Mouse (Mus musculus): ENCODE results near the gene Car14.
"Not testable (repeated sequence)": the region's sequence is repeated elsewhere in the genome, so short reads cannot be mapped to it uniquely, and the experiment has no call there.

Car14 gene

DNA sequence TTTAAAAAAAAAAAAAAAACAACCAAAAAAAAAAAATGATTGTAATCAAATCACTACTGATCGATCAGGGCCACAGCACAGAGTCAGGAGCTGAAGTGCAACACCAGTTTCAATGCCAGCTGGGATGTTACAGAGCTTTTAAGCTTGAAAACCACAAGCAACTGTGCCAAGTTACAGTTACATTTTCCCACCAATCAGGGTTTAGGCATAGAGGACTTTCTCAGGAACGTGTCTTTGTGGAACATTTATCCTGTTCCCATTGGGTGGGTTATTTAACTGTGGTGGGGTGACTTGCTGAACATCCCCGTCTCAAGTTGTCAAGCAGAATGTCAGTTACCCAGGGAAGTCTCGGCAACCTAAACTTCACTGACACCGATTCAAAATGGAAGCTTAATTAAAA lies 20.6 kb upstream of the Car14 start:
- DNase-seq (ENCODE audit: inconsistent ontology term) = no peak

DNA sequence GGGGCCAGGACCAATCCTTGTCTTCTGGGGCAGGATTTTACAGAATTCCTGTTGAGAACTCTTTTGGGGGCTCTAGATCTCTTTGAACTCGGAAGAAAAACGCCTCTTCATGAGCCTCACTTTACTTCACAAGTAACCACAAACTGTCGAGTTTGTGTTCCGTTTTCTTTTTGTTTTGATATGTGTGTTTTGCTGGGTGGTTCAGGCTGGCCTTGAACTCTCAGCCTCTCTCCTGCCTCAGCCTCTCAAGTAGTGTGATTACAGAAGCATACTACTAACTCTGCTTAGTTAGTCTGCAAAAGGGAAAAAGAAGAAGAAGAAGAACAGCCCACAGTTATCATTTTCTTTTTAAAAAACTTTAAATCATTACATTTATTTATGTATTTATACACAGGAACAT lies 19.7 kb upstream of the Car14 start:
- DNase-seq (ENCODE audit: inconsistent ontology term) = no peak

DNA sequence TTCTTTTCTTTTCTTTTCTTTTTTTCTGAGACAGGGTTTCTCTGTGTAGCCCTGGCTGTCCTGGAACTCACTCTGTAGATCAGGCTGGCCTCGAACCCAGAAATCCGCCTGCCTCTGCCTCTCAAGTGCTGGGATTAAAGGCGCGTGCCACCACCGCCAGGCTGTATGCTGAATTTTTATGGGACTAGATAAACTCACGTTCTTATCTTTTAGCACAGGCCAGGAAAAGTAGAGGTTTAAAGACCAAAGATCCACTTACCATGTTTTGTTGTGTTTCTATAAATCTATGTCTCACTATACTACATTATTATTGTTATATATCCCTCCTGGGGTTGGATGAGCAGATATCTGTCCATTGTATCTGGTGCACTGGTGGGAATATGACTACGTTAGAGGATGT lies 18.9 kb upstream of the Car14 start:
- not testable (repeated sequence) for DNase-seq (ENCODE audit: inconsistent ontology term)

DNA sequence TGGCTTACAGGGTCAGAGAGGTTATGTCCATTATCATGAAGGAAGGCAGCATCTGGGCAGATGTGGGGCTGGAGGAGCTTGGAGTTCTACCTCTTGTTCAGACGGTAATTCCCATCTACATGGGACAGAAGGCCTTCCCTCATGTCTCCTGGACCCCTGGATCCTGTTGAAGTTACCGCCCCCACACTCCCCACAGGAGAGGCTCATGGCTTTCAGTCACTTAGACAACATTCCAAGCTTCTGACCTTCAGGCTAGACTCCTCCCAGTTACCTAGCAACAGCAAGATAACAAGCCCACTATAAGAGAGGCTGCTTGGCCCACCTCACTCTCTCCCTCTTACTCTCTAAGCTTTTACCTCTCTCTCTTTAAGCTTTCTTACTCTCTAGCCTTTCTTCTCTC lies 16.0 kb upstream of the Car14 start:
- not testable (repeated sequence) for DNase-seq (ENCODE audit: inconsistent ontology term)

GRCm38 (mm10) chr3:95916760-95917159 lies 12.3 kb upstream of the Car14 start:
- DNase-seq (ENCODE audit: inconsistent ontology term) = no peak

DNA sequence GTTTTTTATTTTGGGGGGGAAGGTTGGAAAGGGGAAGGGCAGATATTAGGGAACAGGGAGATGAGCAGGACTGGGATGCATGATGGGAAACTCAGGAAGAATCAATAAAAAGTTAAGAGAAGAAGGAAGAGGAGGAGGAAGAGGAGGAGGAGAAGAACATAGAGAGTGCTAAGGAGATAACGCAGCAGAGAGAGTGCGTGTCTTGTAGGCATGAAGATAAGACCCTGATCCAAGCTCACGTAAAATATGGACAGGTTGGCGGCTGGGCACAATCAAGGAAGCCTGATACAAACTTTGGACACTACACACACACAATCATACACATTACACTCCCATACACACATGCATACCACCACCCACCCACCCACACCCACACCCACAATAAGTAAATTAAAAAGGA lies 10.2 kb upstream of the Car14 start:
- DNase-seq (ENCODE audit: inconsistent ontology term) = no peak

GRCm38 (mm10) chr3:95907613-95908012 lies 3.1 kb upstream of the Car14 start:
- peak; percentile 79 for DNase-seq (ENCODE audit: inconsistent ontology term)

- DNase-seq (ENCODE audit: inconsistent ontology term) = peak; percentile 23
Observed at GRCm38 (mm10) chr3:95906860-95907259, 2.4 kb upstream of the Car14 start.

DNA sequence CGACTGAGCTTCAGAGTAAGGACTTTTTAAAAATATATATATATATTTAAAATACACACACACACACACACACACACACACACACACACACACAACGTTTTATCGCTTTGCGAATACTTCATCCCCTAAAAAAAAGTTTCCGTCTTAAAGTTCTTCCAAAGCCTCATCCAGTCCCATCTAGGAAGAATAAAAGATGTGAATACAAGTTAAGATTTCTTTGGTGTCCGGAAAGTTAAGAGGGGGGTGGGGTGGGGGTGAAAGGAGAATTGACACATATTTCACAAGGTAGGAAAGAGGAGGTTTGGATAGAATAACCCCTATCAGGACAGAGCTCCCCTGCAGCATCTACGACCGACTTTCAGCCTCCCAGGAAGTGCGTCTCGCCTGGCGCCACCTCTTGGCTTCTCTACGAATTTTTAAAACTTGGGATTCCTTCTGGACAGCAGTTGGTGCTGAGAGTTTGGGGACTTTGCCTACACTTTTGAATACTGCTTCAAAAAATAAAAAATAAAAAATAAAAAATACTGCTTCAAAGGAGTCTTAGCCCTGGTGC lies 1.5 kb upstream of the Car14 start:
- peak; percentile 54 for DNase-seq (ENCODE audit: inconsistent ontology term)

GRCm38 (mm10) chr3:95905146-95905939 lies 852 bp upstream of the Car14 start:
- DNase-seq (ENCODE audit: inconsistent ontology term) = peak; percentile 80

- DNase-seq (ENCODE audit: inconsistent ontology term) = no peak
Observed at GRCm38 (mm10) chr3:95903753-95904502, 563 bp downstream of the Car14 start.

- DNase-seq (ENCODE audit: inconsistent ontology term) = no peak
Observed at GRCm38 (mm10) chr3:95902643-95903042, 1.8 kb downstream of the Car14 start.

GRCm38 (mm10) chr3:95902373-95902625 lies 2.2 kb downstream of the Car14 start:
- DNase-seq (ENCODE audit: inconsistent ontology term) = no peak

GRCm38 (mm10) chr3:95901616-95902372 lies 2.7 kb downstream of the Car14 start:
- DNase-seq (ENCODE audit: inconsistent ontology term) = no peak

DNA sequence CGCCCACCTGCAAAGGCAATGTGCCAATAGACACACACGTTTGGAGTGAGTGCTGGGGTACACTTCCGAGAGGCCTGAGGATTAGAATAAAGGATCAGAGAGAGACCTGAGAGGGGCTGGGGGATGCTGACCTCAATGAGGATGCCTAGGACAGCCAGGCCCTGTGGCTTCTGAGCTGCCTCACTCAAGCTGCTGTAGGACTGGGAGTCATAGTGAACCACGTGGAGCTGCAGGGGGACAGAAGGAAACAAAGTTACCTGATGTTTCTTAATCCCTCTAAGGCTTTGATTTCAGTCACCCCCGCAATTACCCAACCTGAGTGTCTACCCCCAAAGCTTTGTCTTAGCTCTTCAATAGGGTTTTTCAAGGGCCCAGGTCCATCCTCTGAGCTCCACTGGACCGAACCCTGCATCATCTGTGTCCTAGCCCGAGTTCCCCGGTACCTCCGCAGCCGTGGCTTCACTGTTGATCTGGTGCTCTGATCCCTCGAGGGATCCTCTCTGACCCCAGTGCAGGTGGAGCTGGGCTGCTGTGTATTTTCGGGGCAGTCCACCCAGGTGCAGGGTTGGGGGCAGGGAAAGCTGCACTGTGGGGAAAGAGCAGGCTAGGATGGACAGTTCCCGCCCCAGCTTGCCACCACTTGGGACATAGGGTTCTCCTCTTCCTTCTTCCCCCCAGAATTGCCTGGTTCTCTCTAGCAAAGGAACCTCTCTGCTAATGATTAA lies 4.5 kb downstream of the Car14 start:
- no peak for DNase-seq (ENCODE audit: inconsistent ontology term)

GRCm38 (mm10) chr3:95895501-95895900 lies 9.0 kb downstream of the Car14 start:
- not testable (repeated sequence) for DNase-seq (ENCODE audit: inconsistent ontology term)

- peak; percentile 78 for DNase-seq (ENCODE audit: inconsistent ontology term)
Observed at GRCm38 (mm10) chr3:95894317-95895160, 10.0 kb downstream of the Car14 start.

DNA sequence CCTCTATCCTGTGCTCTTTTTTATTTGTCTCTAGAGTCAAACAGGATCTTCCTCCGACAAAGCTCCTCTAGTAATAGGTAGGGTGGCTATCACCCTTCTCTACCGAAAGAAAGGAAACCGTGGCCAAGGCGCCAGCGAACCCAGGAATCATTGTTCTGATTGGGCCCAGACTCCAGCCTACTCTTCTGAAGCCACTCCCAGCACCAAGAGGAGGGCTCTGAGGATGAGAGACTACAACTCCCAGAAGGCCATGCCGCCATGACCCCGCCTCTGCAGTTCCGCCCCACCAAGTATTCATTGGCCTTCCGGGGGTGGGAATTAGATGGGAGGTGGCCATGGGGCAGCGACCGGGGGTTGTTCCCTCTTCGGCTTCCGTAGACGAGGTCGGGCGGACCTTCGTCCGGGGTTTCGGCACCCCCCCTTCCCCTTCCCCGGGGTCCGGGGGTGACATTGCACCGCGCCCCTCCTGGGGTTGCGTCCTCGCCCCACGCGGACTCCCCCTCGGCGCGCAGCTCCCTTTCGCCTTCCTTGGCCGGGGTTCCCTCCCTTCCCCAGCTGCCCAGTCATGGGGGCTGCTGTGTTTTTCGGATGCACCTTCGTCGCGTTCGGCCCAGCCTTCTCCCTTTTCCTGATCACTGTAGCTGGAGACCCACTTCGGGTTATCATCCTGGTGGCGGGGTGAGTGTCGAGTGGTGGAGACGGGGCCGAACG lies 10.7 kb downstream of the Car14 start, which contains the start of gene Aph1a:
Gene Aph1a (plus strand): TSS at position 364 of the 711 bp plus-strand sequence.
- DNase-seq (ENCODE audit: inconsistent ontology term) = peak; percentile 99

DNA sequence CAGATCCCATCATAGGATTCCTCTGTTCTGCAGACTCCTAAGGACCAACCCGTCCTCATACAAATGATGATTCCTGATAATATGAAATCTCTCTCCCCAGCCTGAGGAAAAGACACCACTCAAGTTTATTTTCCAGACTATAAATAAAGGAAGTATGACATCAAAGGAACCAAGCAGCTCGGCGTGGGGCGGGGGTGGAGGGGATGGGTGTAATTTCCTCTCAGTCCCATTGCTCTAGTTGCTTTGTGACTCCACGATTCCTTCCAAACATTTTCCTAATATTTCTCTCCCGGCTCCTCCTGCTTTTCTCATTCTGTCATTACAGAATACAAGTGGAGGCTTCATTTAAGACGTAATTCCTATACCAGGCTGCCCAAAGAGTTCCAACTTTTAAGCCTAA lies 11.4 kb downstream of the Car14 start:
- DNase-seq (ENCODE audit: inconsistent ontology term) = no peak
